Mouse (Mus musculus) lung, embryonic 16.5 days (tissue): ENCODE data around the gene Gm20716. TPM values are rescaled to one million over a fixed set of nuclear protein-coding genes. Genes with fewer than 3 reads are reported as not detected.
A peak's percentile ranks its signal among the peaks of the same experiment; 100 is the strongest.

Source experiments
- ATAC-seq: fragments of 200-750 bp; cut with Nextera tagmentation; 2 replicates; pipeline ENCODE4 v1.8.0; 2017; ENCODE audit warnings: low read depth, mild to moderate bottlenecking, moderate library complexity
- H3K27ac ChIP-seq: fragments of 300-500 bp; sonication (generic); 2 replicates; pipeline ENCODE4 v1.5.1; 2014; ENCODE audit warnings: mild to moderate bottlenecking, control low read depth, low read length
- H3K27me3 ChIP-seq: fragments of 300-500 bp; sonication (generic); 2 replicates; pipeline ENCODE4 v1.6.1; 2014; ENCODE audit warnings: low read depth, low read length, mixed read lengths; ENCODE audit not compliant: control insufficient read depth, insufficient read depth
- H3K36me3 ChIP-seq: fragments of 300-500 bp; sonication (generic); 2 replicates; pipeline ENCODE4 v1.6.1; 2014; ENCODE audit warnings: low read length; ENCODE audit not compliant: control insufficient read depth, insufficient read depth
- H3K4me1 ChIP-seq: fragments of 300-500 bp; sonication (generic); replicated peaks from 2 replicates; pipeline ENCODE4 v1.6.1; 2014; ENCODE audit warnings: low read length, mixed read lengths; ENCODE audit not compliant: control insufficient read depth, insufficient read depth
- H3K4me2 ChIP-seq: fragments of 300-500 bp; sonication (generic); 2 replicates; pipeline ENCODE4 v1.6.1; 2014; ENCODE audit warnings: low read depth, low read length, control low read depth
- H3K4me3 ChIP-seq: fragments of 300-500 bp; sonication (generic); 2 replicates; pipeline ENCODE4 v1.5.1; 2014; ENCODE audit warnings: mild to moderate bottlenecking, low read length, control low read depth
- H3K9ac ChIP-seq: fragments of 300-500 bp; sonication (generic); 2 replicates; pipeline ENCODE4 v1.6.1; 2014; ENCODE audit warnings: low read length, control low read depth
- H3K9me3 ChIP-seq: fragments of 300-500 bp; sonication (generic); 2 replicates; pipeline ENCODE4 v1.6.1; 2016; ENCODE audit warnings: low read length; ENCODE audit not compliant: control insufficient read depth
- WGBS: fragments of 180-500 bp; shearing (Covaris S2); extraction: QIAGEN DNeasy Blood & Tissue Kit; methylation state at CpG from one replicate; pipeline ENCODE4 v1.1.7; 2014; 5-methylcytosine and 5-hydroxymethylcytosine counted together
- polyA plus RNA-seq: library from polyadenylated mRNA; unstranded; fragments of >200 nt; fragmentation: Nextera tagmentation; extraction: Ambion mirVana; gene quantifications from 2 replicates; pipeline ENCODE4 v1.2.1, GENCODE M21; 2015

Gm20716 gene
- polyA plus RNA-seq, 1 experiment from 2014 or later = 14.7 TPM

DNA sequence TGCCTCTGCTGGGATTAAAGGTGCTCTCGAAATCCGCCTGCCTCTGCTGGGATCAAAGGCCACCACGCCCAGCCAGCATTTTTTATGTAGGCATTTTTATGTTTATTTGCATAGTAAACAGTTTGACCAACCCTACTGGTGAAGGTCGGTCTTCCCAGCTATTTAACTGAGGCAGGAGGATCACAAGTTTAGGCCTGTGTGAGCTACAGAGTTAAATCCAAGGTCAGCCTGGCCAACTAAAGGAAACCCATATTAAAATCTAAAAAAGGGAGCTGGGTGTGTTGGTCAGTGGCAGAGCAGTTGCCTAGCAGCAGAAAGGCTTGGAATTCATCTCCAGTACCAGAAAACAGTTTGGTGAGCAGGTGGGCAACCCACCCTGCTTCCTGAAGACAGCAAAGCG, 3.1 kb upstream of the Gm20716 start:
- no peak overlapping the region for H3K4me3 ChIP-seq
- no peaks in the 10 kb centered on the region for H3K27me3 ChIP-seq
- H3K9me3 ChIP-seq = peaks cover 2% of the 10 kb centered on the region; the same call in 1 of the 2 replicates
- 84% methylated on average over 5 of the region's 5 CpGs for WGBS
- no peak overlapping the region for H3K9ac ChIP-seq
- peaks cover 19% of the 10 kb centered on the region for H3K4me1 ChIP-seq
- no peak overlapping the region for H3K27ac ChIP-seq
- peaks cover 6% of the 10 kb centered on the region; the same call in 1 of the 2 replicates for H3K36me3 ChIP-seq
- no peak for ATAC-seq
- H3K4me2 ChIP-seq = no peak overlapping the region

DNA sequence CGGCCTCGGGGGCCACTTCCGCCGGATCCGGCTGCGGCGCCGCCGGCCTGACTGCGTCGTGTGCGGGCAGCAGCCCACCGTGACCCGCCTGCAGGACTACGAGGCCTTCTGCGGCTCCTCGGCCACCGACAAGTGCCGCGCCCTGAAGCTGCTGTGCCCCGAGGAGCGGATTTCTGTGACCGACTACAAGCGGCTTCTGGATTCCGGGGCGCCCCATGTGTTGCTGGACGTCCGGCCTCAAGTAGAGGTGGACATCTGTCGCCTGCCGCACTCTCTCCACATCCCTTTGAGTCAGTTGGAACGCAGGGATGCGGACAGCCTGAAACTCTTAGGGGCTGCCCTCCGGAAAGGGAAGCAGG, 1.3 kb upstream of the Gm20716 start:
- 50% methylated on average over 32 of the region's 33 CpGs for WGBS
- Histone ChIP-seq H3K4me2 (peak overlapping the region; percentile 98), H3K9me3 (no peaks in the 10 kb centered on the region), H3K9ac (peak overlapping the region; percentile 77), H3K4me3 (peak overlapping the region; percentile 67), H3K27me3 (no peaks in the 10 kb centered on the region), H3K36me3 (peaks cover 6% of the 10 kb centered on the region; the same call in 1 of the 2 replicates), H3K27ac (no peak overlapping the region), H3K4me1 (peaks cover 21% of the 10 kb centered on the region)
- ATAC-seq = no peak

DNA sequence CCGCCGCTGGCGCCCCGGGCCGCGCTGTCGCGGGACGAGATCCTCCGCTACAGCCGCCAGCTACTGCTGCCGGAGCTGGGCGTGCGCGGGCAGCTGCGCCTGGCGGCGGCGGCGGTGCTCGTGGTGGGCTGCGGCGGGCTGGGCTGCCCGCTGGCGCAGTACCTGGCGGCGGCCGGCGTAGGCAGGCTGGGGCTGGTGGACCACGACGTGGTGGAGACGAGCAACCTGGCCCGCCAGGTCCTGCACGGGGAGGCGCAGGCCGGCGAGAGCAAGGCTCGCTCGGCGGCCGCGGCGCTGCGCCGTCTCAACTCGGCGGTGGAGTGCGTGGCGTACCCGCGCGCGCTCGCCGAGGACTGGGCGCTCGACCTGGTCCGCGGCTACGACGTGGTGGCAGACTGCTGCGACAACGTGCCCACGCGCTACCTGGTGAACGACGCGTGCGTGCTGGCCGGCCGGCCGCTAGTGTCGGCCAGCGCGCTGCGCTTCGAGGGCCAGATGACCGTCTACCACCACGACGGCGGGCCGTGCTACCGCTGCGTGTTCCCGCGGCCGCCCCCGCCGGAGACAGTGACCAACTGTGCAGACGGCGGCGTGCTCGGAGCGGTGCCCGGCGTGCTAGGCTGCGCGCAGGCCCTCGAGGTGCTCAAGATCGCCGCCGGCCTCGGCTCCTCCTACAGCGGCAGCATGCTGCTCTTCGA, 758 bp upstream of the Gm20716 start:
- ATAC-seq = peak; percentile 55
- Histone ChIP-seq H3K36me3 (peaks cover 9% of the 10 kb centered on the region; the same call in 1 of the 2 replicates), H3K9ac (peak overlapping the region; percentile 77), H3K4me3 (peak overlapping the region; percentile 67), H3K27me3 (no peaks in the 10 kb centered on the region), H3K27ac (peak overlapping the region; percentile 91), H3K9me3 (no peaks in the 10 kb centered on the region), H3K4me2 (peak overlapping the region; percentile 98), H3K4me1 (peaks cover 21% of the 10 kb centered on the region)
- 5% methylated on average over 69 of the region's 105 CpGs for WGBS

DNA sequence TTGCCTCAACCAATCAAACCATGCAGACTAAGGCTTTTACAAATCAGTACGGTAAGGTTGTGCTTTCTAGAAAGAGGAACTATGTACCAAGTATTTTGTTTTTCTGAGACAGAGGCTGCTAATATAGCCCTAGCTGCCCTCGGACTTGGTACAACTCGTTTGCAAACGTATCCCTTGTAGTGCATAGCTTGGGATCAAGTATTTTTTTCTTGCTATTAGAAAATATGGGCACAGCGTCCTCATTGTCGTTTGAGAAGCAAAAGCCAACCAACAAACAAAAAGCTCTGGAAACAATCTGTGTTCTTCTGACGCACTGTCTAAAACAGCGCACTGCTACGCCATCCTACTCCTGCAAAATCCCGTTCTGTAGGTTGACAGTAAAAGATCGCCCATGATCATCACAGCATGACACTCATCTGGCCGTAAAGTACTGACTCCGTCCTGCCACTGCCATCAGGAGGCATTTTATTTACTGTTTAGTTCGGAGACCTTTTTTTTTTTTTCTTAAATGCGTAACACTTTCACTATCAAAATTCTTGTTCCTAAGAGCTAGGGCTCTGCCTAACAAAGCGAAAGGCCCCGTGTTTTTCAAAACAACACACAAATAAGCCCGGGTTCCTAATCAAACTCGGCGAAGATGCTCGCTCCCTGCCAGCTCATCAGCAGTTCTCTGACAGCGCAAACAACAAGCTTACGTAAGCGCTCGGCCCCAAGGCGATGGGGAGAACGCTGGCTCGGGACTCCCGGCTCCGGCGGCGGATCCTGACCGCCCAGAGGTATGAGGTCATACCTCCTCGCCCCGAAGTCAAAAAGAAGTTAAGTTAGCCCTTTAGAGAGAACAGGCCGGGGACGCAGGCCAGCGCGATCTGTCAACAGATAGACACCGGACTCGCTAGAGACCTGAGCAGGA, 793 bp downstream of the Gm20716 start:
- no peaks in the 10 kb centered on the region for H3K9me3 ChIP-seq
- H3K36me3 ChIP-seq = peaks cover 18% of the 10 kb centered on the region
- 15% methylated on average over 41 of the region's 41 CpGs for WGBS
- H3K27ac ChIP-seq = no peak overlapping the region
- peak overlapping the region; percentile 67 for H3K4me3 ChIP-seq
- peaks cover 21% of the 10 kb centered on the region for H3K4me1 ChIP-seq
- peak; percentile 18; the same call in 1 of the 2 replicates for ATAC-seq
- H3K27me3 ChIP-seq = no peaks in the 10 kb centered on the region
- H3K9ac ChIP-seq = peak overlapping the region; percentile 77
- H3K4me2 ChIP-seq = peak overlapping the region; percentile 70

DNA sequence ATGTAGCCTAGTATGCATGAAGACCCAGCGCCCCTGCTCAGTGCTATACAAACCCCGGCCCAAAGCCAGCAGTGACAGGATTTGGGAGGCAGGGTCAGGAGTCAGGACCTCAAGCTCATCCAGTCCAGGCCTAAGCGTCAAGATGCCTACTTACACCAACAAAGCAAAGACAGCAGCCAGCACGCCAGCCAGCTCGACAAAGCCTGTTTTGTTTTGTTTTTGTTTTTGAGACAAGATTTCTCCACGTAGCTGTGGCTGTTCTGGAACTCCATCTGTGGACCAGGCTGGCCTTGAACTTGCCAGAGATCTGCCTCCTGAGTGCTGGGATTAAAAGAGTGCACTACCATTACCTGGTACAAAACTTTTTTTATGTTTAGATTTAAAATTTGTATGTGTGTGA, 6.8 kb downstream of the Gm20716 start:
- Histone ChIP-seq H3K36me3 (peaks cover 43% of the 10 kb centered on the region), H3K4me2 (no peak overlapping the region), H3K4me1 (peaks cover 2% of the 10 kb centered on the region), H3K27ac (no peak overlapping the region), H3K27me3 (no peaks in the 10 kb centered on the region), H3K9me3 (no peaks in the 10 kb centered on the region), H3K9ac (no peak overlapping the region), H3K4me3 (no peak overlapping the region)
- 87% methylated on average over 6 of the region's 6 CpGs for WGBS
- ATAC-seq = no peak

DNA sequence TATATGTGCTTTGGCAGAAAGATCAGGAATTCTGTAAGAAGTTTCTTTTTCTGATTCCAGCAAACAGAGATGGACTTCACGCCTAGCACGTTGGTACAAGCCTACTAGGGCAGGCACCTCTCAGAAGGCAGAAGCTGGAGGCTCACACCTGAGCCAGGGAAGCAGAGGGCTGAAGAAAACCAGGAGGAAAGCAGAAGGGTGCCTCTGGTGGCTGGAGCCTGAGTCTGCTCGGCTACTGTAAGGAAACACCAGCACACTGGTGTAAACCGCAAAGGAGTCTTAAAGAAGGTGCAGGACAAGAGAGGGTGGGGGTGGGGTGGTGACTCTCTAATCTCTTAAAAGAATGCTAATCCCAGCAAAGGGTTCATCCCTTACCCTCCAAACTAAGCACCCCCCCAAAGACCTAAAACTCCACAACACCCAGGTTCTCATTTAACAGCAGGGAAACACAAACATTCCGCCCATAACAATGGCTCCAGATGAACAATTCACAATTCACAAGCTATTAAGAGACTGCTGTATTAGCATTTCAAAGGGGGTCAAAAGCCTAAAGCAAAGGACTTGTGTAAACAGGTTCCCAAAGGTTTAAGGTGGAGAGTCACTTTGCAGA, 16.3 kb downstream of the Gm20716 start:
- H3K4me1 ChIP-seq = no peaks in the 10 kb centered on the region

DNA sequence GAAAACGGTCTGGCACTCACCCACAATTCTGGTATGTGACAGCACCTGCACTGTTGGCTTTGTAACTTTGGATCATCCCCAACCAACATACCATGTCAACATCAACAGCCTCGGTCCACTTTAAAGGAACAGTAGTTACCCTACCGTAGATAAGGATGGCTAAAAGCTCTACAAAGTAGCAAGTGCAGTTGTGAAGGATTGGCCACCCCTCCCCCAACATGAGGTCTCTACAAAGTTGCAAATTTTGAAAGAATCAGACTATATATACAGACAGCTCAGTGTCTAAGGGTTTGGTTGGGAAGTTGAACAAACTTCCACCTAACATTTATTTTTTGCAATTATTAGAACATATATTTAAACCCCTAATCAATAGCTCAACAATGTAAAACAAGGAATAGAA, 22.3 kb downstream of the Gm20716 start:
- Histone ChIP-seq H3K4me3 (no peak overlapping the region), H3K27ac (peak overlapping the region; percentile 98), H3K27me3 (no peaks in the 10 kb centered on the region), H3K4me2 (no peak overlapping the region), H3K36me3 (peaks cover 34% of the 10 kb centered on the region), H3K9ac (no peak overlapping the region), H3K9me3 (peaks cover 3% of the 10 kb centered on the region), H3K4me1 (peaks cover 12% of the 10 kb centered on the region; the same call in 1 of the 2 replicates)
- ATAC-seq = no peak
- WGBS = 93% methylated on average over 3 of the region's 3 CpGs

More for the DNA sequence above, 16.3 kb downstream of the Gm20716 start:
- ATAC-seq = no peak
- 56% methylated on average over 5 of the region's 5 CpGs for WGBS
- no peaks in the 10 kb centered on the region for H3K27me3 ChIP-seq
- H3K36me3 ChIP-seq = peaks cover 53% of the 10 kb centered on the region
- no peak overlapping the region for H3K9ac ChIP-seq
- no peak overlapping the region for H3K4me2 ChIP-seq
- no peak overlapping the region for H3K27ac ChIP-seq
- H3K9me3 ChIP-seq = no peaks in the 10 kb centered on the region
- no peak overlapping the region for H3K4me3 ChIP-seq

DNA sequence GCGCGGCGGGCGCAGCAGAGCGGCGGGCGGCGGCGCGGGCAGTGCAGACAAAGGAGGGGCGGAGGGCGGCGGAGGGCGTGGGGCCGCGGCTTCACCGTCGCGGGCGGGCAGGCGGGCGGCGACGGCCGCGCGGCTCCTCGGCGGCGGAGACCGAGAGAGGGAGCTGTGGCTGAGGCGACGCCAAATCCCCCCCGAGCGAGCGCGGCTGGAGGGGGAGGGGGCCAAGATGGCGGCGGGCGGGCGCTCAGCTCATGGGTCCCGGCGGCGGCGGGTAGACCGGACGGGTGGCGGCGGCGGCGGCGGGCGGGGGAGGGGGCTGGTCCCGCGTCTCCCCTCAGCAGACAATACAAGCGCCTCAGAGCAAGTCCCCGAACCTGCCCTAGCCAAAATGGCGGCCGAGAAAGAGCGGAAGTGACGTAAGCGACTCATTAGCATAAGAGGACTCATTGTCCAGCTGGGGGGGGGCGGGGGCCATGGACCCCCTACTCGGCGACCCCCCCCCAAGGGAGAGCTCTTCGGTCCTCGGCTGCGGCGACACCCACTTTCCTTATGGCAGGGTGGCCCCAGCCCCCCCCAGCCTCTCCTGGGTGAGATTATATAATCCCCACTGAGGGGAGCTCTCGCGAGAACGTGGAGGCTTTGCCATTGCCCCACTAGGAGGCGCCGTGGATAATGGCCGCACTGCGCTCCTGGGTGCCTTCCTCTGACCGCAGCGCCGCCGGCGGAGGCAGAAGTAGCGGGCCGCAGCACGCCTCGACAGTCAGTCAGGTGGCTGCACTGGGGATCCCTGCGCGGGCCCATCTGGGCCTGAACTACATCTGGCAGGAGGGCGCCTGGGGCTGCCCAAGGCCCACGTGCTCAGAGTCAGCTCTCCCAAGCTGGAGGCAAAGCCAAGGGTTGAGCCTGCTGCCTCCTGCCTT, 23.2 kb downstream of the Gm20716 start, which contains the start of gene Adnp:
TSS of gene Adnp (minus strand) at position 388 of the 920 bp plus-strand sequence.
- peak within 1 kb of the TSS; percentile 98 for H3K27ac ChIP-seq
- H3K27me3 ChIP-seq = no peaks in the 10 kb centered on the region
- peak within 1 kb of the TSS; percentile 100 for H3K9ac ChIP-seq
- under 1% methylated on average over 44 of the region's 89 CpGs for WGBS
- H3K4me2 ChIP-seq = peak within 1 kb of the TSS; percentile 86
- peaks cover 12% of the 10 kb centered on the region for H3K4me1 ChIP-seq
- peak; percentile 91 for ATAC-seq
- peaks cover 29% of the 10 kb centered on the region for H3K36me3 ChIP-seq
- H3K4me3 ChIP-seq = peak within 1 kb of the TSS; percentile 94
- peaks cover 3% of the 10 kb centered on the region for H3K9me3 ChIP-seq
